Mouse (Mus musculus) erythroblast, adult 5-6 weeks (primary cell): Measurements from ENCODE around the gene Prpf19. TPM values are rescaled to one million over a fixed set of nuclear protein-coding genes. Genes with fewer than 3 reads are reported as not detected.

Experiments
- ATAC-seq: replicated peaks from 2 replicates; pipeline ENCODE4 v1.8.0; 2016; ENCODE audit warnings: moderate number of reproducible peaks, mild to moderate bottlenecking, moderate TSS enrichment, inconsistent platforms; ENCODE audit not compliant: poor library complexity, low FRiP score, severe bottlenecking
- total RNA-seq, 2 experiments: library from RNA; stranded (forward) in 1 of 2; stranded (reverse) in 1 of 2; fragments of 150-400 nt in 1 of 2; fragments of 200-764, 138-1000 nt in 1 of 2; gene quantifications; 2 replicates each; pipeline versions ENCODE4 v1.2.3 to v1.2.4; 2015 to 2017; ENCODE audit warnings: low replicate concordance in 2 of 2

The Prpf19 gene
- 10.0 and 14.4 TPM in 2 replicates for total RNA-seq (2015; ENCODE audit: low replicate concordance)
- total RNA-seq (2017; ENCODE audit: low replicate concordance): 26.3 and 59.3 TPM in 2 replicates

DNA sequence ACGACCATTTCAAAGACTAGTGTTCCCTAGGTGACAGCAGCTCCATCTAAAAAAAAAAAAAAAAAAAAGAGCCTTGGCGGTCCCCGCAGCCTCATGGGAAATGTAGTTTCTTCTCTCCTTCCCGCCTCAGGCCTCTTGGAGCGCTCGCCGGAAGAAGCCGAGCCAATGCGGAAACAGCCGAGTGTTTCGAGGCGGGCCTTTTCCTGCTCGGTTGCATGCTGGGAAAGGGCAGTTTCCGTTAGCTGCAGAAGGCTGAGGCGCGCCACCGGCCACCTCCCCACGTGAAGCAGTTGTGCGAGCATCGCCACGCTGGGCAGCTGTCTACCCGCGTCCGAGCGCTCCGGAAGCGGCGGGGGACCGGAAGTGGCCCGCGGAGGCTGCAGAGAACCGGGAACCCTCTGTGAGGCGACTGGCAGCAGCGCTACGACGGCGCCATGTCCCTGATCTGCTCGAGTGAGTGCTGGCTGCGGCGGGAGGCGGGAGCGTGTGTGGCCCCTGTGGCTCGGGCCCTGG lies at the start of gene Prpf19:
Gene Prpf19, plus strand, starts transcription at position 216 of the 513 bp plus-strand sequence.
- peak; percentile 98 for ATAC-seq

DNA sequence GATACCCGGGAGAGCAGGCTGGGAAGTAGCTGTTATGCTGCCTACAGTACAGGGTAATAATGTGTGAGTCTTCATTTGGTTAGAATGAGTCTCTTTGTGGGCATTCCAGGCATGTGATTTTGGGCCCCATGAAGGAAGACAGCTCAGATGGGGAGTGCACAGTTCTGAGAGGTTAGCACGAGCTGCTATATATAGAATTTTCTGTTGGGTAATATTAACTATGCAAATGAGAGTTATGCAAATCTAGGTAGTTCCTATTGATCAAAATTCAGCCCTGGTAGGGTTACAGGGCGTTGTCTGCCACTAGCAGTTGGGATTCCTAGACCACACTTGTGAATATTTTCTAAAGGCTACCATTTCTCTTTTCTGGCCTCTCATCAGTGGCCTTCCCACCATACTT lies 49.6 kb upstream of the Prpf19 start:
- no peak for ATAC-seq

GRCm38 (mm10) chr19:10846150-10846549 lies 48.9 kb upstream of the Prpf19 start:
- ATAC-seq: no peak

DNA sequence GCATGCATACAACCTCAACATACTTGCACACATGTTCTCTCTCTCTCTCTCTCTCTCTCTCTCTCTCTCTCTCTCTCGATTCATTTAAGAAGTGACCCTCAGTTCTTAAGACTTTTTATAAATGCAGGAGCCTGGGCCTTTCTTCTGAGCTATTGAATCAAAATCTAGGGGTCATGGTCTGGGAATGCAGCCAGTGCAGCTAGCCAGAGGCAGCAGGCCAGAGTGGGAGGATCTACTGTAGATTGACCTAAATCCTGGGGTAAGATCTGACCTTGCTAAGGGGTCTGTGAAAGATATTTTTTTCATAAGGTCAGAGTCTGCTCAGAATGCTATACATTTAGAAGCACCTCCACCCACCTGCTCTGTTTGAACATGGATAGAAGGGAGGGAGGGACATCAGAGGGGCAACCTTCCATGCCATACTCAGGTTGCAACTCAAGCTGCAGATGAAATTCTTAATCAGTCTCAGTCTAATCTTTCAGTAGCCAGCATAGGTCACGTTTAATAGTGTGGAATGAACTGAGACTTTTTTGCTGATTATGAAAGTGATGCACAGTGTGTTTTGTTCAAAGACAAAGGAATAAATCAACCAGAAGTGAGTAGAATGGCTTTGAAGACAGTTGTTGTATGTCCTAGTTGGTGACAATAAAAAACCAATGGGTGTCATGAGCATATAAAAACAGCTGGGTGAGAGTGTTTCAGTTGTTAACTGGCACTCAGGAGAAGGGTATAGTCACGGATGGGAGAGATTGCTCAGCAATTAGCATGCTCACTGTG lies 47.5 kb upstream of the Prpf19 start:
- no peak for ATAC-seq

DNA sequence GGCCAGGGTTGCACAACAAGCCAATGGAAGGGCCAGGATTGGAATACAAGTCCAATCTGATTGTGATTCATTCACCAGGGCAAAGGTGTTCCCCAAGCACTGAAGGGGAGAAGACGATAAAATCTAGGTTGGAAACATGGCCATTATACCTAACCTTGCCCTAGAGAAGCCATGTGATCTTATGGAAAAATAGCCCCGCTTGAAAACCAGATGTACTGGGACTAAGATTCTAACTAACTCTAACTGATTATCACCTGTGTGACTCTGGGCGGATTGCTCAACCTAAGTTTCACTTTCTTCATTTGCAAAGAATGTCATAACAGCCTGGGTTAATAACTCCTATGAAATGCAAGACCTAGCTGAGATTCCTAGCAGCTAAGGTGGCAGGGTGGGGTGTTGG lies 39.6 kb upstream of the Prpf19 start:
- ATAC-seq: no peak

DNA sequence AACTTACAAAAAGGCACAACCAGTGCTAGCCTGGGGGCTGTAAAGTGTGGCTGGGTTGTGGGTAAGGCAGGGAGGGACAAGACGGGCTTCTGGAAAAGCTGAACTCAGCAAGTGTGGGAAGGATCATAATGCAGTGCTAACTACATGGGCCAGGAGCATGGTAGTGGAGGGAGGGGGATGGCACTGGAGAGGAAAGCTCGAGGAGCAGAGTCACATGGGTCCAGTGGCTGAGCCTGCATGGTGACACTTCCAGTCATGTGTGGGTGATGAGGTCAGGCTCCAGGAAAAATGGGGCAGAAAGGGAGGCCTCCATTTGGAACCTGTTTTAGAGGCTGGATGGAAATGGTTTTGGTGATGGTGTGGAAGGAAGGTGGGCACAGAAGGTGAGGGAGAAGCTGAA lies 38.5 kb upstream of the Prpf19 start:
- no peak for ATAC-seq

GRCm38 (mm10) chr19:10860072-10860497 lies 34.9 kb upstream of the Prpf19 start:
- ATAC-seq: no peak

- ATAC-seq: no peak
Measured at GRCm38 (mm10) chr19:10866351-10866750, 28.7 kb upstream of the Prpf19 start.

- ATAC-seq: no peak
Measured at GRCm38 (mm10) chr19:10867946-10868622, 26.9 kb upstream of the Prpf19 start.

GRCm38 (mm10) chr19:10868623-10869141 lies 26.3 kb upstream of the Prpf19 start:
- ATAC-seq: no peak

- no peak for ATAC-seq
Measured at GRCm38 (mm10) chr19:10869241-10869885, 25.7 kb upstream of the Prpf19 start.

GRCm38 (mm10) chr19:10869886-10870527 lies 25.0 kb upstream of the Prpf19 start, which contains the start of gene Tmem132a:
Gene Tmem132a (minus strand): TSS chr19:10869940.
- no peak for ATAC-seq

GRCm38 (mm10) chr19:10870676-10871075 lies 24.4 kb upstream of the Prpf19 start:
- no peak for ATAC-seq

DNA sequence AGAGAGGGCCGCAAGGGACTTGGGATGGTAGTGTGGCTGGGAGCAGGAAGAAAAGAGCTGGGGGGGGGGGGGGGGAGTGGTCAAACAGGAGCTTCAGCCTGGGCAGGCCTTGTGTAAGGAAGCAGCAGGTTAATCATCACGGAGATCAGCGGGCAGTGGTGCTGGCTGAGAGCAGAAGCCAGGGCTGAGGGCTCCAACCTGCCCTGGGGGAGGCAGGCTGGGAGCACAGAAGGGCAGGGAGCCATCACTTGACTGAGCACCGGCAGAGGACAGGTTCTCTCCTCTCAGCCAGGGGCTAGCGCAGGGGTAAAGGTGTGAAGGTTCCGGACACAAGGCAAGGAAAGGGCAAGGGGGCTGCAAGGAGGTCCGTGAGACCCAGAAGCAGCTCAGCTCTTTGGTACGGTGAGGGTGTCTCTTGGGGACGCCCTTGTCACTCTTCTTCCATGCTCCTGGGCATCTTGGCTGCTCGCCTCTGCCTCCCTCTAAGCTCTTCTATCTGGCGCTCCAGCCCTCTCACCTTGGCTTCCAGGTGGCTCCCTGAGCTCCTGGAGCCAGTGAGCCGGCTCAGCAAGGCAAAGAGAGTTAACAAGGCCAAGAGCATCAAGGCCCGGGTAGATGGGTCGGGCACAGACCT lies 23.6 kb upstream of the Prpf19 start:
- no peak for ATAC-seq

DNA sequence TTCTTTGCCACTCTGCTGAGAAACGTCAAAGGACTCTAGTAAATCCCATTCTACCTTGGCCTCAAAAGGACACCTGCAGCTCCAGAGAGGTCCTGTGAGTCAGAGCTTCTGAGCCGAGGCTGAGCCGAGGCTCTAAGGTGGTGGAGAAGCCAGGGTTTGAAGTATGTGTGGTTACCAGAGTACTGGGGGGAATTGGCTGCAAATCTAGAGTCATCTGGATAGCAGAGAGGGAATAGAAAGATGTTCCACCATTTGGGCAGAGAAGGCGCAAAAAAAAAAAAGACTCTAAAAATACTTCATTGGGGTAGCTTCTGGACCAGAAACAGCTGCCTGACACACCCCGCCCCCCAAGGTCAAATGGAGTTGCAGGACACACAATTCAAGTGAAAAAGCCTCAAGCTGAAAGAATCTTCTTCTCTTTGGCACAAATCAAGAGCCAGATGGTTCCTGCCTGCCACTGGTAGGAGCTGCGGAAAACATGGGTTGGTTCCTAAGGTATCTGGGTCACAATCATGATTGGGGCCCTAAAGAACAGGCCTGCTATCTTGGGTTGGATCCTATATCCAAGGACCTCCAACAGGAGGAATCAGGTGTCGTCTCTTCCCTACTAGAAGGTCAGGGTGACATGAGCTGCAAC lies 16.7 kb upstream of the Prpf19 start:
- no peak for ATAC-seq

DNA sequence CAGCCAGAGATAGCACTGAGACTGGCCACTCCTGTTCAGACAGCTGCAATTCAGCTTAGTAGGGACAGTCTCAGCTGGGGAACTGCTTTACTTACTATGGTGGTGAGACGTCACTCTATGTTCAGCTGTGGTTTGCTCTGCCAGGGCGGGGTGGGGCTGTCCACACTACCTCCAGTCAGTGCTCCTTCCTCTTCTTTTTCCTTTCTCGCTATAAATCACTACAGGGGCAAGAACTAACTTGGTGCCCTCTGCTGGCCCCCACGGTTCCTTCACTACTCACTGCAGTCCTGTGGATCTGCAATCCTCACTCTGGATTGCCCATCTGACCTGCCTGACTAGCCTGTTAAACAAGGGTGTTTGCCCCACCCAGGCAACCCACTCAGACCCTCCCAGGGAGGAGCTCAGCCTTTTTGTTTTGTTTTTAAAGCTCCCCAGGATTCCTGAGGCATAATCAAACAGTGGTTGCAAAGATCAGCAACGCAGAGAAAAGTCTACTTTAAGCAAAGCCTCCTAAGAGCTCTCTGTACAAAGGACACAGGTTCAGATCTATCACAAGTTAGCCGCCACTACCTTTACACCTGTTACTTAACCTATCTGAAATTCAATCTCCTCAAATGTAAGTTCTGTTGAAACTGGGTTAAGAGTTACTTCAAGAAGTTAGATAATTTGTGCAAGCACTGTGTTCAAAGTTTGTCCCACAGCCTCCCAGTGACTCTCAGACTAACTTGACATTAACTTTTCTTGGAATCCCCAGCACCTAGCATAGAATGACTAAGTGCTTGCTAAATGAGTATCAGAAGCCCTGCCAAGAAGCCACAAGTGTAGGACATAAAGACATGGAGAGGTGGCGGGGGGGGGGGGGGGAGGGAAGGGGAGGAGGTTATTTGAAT lies 14.7 kb upstream of the Prpf19 start:
- ATAC-seq: no peak

DNA sequence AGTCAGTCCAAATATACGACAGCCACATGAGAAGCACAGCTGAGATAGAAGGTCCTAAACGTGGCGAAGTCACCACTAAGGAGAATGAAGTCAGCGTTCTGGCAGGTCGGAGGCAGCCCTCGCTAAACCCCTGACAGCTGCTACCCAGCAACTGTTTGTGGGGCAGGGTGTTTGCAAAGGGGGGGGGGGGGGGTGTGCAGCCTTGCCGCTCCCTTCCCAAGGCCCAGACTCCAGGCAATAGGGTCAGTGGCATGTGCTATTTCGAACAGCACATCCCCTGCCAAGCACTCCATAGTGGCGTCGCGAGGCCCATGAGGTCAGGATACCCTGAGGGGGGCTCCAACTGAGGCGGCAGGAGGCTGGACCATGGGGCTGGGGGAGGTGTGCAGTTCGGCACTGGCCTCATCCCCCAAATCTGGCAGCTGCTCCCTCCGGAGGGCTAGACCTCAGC lies 14.0 kb upstream of the Prpf19 start:
- ATAC-seq: peak; percentile 47
